Mouse (Mus musculus): Measurements from ENCODE around the gene Chmp2b. TPM values are rescaled to one million over a fixed set of nuclear protein-coding genes. Genes with fewer than 3 reads are reported as not detected.

The Chmp2b gene
- total RNA-seq (2017): 43.2 and 45.8 TPM in 2 replicates

- peak; percentile 92 for ATAC-seq (replicated peaks; ENCODE audit: low read depth, poor library complexity, severe bottlenecking)
Observed at GRCm38 (mm10) chr16:65561963-65562863, at the start of gene Chmp2b. Chmp2b (minus strand) TSS chr16:65562726.

- no peak for ATAC-seq (replicated peaks; ENCODE audit: low read depth, poor library complexity, severe bottlenecking)
Observed at GRCm38 (mm10) chr16:65611678-65612077, 49.2 kb upstream of the Chmp2b start.

GRCm38 (mm10) chr16:65600798-65601197, 38.3 kb upstream of the Chmp2b start:
- ATAC-seq (replicated peaks; ENCODE audit: low read depth, poor library complexity, severe bottlenecking): no peak

DNA sequence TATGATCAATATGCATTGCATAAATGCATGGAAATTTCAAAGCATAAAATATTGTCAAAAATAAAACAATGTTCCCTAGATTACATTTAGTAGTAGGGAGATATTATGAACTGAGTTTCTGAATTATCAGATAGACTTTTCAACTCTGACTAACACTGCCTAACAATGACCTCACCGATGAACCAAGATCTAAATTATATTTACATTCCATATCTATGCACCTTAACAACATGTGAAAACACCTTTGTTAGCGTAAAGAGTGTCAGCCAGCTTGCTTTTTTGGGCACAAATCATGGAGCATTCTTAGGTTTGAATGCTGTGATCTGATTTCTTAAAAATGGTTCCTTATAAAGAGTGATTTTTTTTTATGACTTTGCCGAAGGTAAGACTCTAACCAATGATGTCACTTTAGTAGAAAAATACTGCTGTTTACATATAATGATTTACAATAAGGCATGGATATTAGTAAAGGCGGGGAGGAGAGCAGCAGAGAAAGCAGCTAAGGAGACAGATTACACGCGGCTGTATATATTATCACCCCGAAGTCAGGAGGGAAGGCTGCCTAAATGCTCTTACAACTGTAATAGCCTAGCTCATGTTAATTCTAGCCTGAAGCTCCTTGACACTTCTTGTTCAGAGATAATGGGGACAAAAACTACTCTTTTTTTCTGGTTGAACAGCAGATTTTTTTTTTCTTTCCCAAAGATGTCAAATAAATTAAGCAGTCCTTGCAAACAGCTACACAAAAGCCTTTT, 23.8 kb upstream of the Chmp2b start:
- no peak for ATAC-seq (replicated peaks; ENCODE audit: low read depth, poor library complexity, severe bottlenecking)

DNA sequence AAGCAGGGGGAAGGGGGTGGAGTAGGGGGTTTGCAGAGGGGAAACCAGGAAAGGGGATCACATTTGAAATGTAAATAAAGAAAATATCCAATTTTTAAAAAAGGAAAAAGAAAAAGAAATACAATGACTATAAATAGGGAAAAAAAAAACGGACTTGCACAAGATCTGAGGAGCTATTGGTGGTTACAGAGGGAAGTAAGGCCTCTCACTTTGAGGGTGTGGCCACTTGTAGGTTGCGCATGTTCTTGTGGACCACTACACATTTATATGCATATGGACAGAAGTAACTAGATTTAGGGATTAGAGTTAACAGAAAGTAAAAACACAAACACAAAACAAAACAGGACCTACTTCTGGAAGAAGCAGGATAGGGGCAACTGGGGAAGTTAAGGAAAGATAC, 23.2 kb upstream of the Chmp2b start:
- ATAC-seq (replicated peaks; ENCODE audit: low read depth, poor library complexity, severe bottlenecking): no peak

DNA sequence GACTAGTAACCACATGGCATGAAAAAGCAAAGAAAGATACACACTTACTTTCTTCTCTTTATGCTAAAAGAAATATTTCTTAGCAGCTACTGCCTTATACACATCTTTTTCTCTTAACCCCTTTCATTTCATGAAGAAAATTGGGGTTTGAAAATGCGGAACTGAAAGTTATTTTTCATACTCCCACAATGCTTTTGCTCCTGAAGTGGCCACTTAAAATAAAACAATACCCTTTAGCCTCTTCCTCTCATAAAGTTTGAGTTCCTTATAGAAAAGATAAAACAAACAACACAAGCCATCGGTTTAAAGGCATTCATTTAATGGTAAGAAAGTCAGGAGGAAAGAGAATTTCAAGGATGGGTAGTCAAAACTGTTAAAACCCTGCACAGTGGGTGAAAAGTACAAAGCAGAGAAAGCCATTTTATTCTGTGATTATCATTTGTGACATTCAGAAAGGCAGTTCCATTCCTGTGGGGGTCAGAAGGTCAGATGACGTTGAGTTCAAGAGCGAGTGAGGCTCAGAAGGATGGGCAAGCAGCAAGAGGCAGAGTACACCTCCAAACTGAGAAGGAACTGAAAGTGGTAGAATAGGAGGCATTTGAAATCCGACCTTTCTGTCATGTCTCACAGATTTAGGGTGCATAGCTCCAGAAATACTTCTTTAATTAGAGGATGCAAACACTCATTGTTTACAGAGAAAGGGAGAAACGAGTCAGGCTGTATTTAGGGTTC, 14.9 kb upstream of the Chmp2b start:
- 0 out of 2 replicates have a peak, but pooled peaks have one; percentile 39 for ATAC-seq (replicated peaks; ENCODE audit: low read depth, poor library complexity, severe bottlenecking)

- ATAC-seq (replicated peaks; ENCODE audit: low read depth, poor library complexity, severe bottlenecking): peak; percentile 66
Observed at GRCm38 (mm10) chr16:65568853-65569252, 6.3 kb upstream of the Chmp2b start.

DNA sequence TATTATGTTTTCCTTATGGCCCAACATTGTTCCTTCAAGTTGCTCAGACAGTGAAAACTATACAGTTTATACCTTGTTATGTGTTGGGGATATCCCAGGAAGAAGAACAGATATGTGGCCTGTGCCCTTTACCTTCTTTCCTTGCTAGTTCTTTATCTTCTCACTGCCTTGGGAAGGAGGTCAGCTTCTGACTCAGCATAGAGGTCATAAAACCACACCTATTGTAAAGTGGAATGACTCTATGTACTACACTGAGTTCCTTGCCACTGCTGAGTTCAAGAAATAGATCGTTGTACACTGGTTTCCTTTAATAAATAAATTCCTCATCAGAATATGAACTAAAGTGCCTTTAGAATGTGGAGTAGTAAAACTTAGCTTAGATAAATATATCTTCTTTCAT, 2.4 kb upstream of the Chmp2b start:
- ATAC-seq (replicated peaks; ENCODE audit: low read depth, poor library complexity, severe bottlenecking): no peak

DNA sequence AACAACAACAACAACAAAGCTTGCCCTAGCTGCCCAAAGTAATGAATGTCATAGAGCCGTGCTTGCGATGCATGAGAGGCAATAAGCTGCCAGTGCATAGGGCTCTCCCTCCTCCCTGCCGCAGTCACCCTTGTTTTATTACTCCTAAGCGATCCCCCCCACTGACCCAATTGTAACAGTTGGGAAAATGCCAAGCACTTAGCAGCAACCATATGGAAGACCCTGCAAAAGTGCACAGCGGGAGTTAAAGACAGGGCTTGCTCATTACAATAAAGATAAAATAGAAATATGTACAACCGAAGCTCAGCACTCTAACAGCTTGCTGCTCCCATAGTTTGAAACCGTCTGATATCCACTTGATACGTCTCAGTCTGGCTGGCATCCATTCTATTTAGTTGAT, 1.8 kb upstream of the Chmp2b start:
- no peak for ATAC-seq (replicated peaks; ENCODE audit: low read depth, poor library complexity, severe bottlenecking)

DNA sequence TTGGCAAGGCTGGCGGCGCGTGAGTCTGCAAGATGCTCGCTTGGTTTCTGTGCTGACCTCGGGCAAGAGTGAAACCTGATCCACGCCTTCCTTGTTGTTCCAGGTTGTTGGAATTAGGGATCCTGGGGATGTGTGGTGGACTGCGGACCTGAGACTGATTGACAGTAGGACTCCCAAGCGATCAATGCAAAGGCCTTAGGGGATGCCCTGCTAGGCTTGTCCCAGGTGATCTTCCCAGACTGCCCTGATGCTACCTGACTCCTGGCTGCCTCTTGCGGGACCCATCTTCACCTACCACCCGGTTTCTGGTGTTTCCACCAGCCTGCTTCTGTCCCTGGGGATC, 309 bp upstream of the Chmp2b start:
- ATAC-seq (replicated peaks; ENCODE audit: low read depth, poor library complexity, severe bottlenecking): no peak

- peak; percentile 46 for ATAC-seq (replicated peaks; ENCODE audit: low read depth, poor library complexity, severe bottlenecking)
Observed at GRCm38 (mm10) chr16:65560996-65561962, 1.2 kb downstream of the Chmp2b start.

GRCm38 (mm10) chr16:65559591-65559990, 2.9 kb downstream of the Chmp2b start:
- ATAC-seq (replicated peaks; ENCODE audit: low read depth, poor library complexity, severe bottlenecking): no peak

DNA sequence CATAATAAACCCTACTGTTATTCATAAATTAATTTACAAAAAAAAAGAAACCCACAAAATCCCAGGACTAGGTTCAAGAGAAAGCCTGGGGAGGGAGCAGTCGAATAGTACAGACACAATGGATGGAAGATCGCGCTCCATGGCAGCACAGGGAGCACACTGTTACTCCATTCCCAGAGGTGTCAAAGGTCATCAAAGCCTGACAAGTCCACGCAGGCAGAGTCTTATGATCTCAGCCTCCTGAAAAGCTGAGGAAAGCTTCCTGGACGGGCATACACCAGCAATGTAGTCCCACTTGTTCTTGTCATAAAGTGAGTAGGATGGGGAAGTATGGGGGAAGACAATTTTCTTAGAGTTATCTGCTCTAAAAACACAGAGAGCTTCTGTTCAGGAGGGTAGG, 5.2 kb downstream of the Chmp2b start:
- ATAC-seq (replicated peaks; ENCODE audit: low read depth, poor library complexity, severe bottlenecking): no peak

GRCm38 (mm10) chr16:65554267-65554666, 8.3 kb downstream of the Chmp2b start:
- no peak for ATAC-seq (replicated peaks; ENCODE audit: low read depth, poor library complexity, severe bottlenecking)

- no peak for ATAC-seq (replicated peaks; ENCODE audit: low read depth, poor library complexity, severe bottlenecking)
Observed at GRCm38 (mm10) chr16:65550814-65551213, 11.7 kb downstream of the Chmp2b start.

- peak; percentile 97 for ATAC-seq (replicated peaks; ENCODE audit: low read depth, poor library complexity, severe bottlenecking)
Observed at GRCm38 (mm10) chr16:65548960-65549359, 13.6 kb downstream of the Chmp2b start.

DNA sequence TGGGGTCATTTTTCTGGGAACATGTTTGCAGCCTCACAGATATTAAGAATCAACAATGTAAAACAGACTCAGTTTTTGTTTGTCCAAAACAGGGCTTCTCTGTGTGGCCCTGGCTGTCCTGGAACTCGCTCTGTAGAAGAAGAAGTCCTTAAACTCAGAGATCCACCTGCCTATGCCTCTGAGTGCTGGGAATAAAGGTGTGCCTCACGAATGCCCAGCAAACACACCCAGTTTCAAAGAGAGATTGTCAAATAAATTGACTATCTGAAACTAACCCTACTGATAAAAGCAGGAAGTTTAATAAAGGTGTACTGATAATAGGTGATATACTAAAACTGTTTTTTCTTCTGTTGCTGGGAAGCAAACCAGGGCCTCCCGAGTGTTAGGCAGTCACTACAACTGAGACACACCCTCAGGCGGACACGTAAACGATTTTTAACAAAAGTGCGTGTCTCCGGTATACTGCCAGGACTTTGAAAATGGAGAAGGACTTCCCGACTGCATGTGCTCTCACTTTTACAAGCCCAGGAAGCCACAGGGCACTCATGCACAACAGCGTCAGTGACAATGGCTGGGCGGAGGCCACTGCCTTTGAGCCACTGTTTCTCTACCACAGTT, 18.7 kb downstream of the Chmp2b start:
- no peak for ATAC-seq (replicated peaks; ENCODE audit: low read depth, poor library complexity, severe bottlenecking)

DNA sequence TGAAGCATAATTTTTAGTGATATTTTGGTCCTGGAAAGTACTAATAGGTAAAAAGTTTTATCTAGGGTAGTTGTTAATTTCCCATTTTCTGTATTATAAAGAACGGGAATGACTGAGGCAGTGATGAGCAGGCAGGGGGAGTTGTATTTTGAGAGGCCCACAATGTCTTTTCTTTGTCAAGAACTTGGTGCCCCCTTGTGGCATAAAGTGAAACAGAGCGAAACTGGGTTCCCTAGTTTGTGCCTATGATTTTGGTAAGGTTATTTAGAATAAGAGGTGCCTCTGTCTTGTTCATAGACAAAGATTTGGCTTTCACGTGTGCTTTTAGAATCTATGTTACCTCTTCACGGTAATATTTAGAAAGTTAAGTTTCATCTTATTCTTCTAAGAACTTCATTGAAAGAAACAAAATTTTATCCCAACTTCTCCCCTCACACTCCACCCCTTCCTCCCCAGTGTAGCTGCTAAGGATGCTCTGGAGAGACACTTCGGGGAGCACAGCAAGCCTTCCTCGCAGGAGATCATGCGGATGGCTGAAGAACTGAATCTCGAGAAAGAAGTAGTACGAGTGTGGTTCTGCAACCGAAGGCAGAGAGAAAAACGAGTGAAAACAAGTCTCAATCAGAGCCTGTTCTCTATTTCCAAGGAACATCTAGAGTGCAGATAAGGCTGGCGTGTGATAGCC, 29.1 kb downstream of the Chmp2b start:
- peak; percentile 93 for ATAC-seq (replicated peaks; ENCODE audit: low read depth, poor library complexity, severe bottlenecking)

- no peak for ATAC-seq (replicated peaks; ENCODE audit: low read depth, poor library complexity, severe bottlenecking)
Observed at GRCm38 (mm10) chr16:65531663-65532062, 30.9 kb downstream of the Chmp2b start.
